Mouse (Mus musculus) lung, embryonic 16.5 days (tissue): ENCODE measurements around the gene Zfp932. TPM values are rescaled to one million over a fixed set of nuclear protein-coding genes. Genes with fewer than 3 reads are reported as not detected.

Source experiments
- polyA plus RNA-seq: library from polyadenylated mRNA; unstranded; fragments of >200 nt; fragmentation: Nextera tagmentation; extraction: Ambion mirVana; gene quantifications from 2 replicates; pipeline ENCODE4 v1.2.1, GENCODE M21; 2015

Gene Zfp932
- polyA plus RNA-seq, 1 experiment from 2014 or later, result 18.2 TPM

Other genes starting within 250 kb of the Zfp932 start
- gene 4930522L14Rik, start 244.6 kb upstream of the Zfp932 start, polyA plus RNA-seq, result 9.6 and 10.6 TPM in 2 replicates
- 0.48 and 0.68 TPM in 2 replicates for gene Gm15446, start 73.1 kb upstream of the Zfp932 start, polyA plus RNA-seq
- gene Gm17655, start 76.0 kb downstream of the Zfp932 start, polyA plus RNA-seq, result 4.8 and 6.0 TPM in 2 replicates
- 1.4 and 1.6 TPM in 2 replicates for gene Gm35315, start 97.9 kb downstream of the Zfp932 start, polyA plus RNA-seq
- 3.0 and 3.9 TPM in 2 replicates for gene Plcxd1, start 103.4 kb downstream of the Zfp932 start, polyA plus RNA-seq
- gene Gtpbp6, start 111.7 kb downstream of the Zfp932 start, polyA plus RNA-seq, result 34.6 and 34.8 TPM in 2 replicates
- 3.6 and 3.7 TPM in 2 replicates for gene Zfp605, start 113.6 kb downstream of the Zfp932 start, polyA plus RNA-seq
- gene Chfr, start 139.3 kb downstream of the Zfp932 start, polyA plus RNA-seq, result 41.0 and 43.4 TPM in 2 replicates
- 18.2 and 18.4 TPM in 2 replicates for gene Golga3, start 180.2 kb downstream of the Zfp932 start, polyA plus RNA-seq
- gene Ankle2, start 234.5 kb downstream of the Zfp932 start, polyA plus RNA-seq, result 20.9 and 23.9 TPM in 2 replicates